Mouse (Mus musculus) liver, embryonic 12.5 days (tissue): ENCODE results near the gene Vps52. TPM values are rescaled to one million over a fixed set of nuclear protein-coding genes. Genes with fewer than 3 reads are reported as not detected.

Source experiments
- ATAC-seq: fragments of 200-750 bp; cut with Nextera tagmentation; 2 replicates; pipeline ENCODE4 v1.8.0; 2017; ENCODE audit warnings: moderate number of reproducible peaks, mild to moderate bottlenecking, moderate library complexity
- H3K27ac ChIP-seq: fragments of 300-500 bp; sonication (generic); 2 replicates; pipeline ENCODE4 v1.5.1; 2016; ENCODE audit warnings: mild to moderate bottlenecking
- H3K27me3 ChIP-seq: fragments of 300-500 bp; sonication (generic); replicated peaks from 2 replicates; pipeline ENCODE4 v1.6.1; 2016; ENCODE audit warnings: mild to moderate bottlenecking, moderate library complexity
- H3K36me3 ChIP-seq: fragments of 300-500 bp; sonication (generic); 2 replicates; pipeline ENCODE4 v1.6.1; 2016; ENCODE audit warnings: mild to moderate bottlenecking, moderate library complexity
- H3K4me1 ChIP-seq: fragments of 300-500 bp; sonication (generic); 2 replicates; pipeline ENCODE4 v1.6.1; 2016
- H3K4me2 ChIP-seq: fragments of 300-500 bp; sonication (generic); 2 replicates; pipeline ENCODE4 v1.6.1; 2016; ENCODE audit warnings: mild to moderate bottlenecking, moderate library complexity
- H3K4me3 ChIP-seq: fragments of 300-500 bp; sonication (generic); 2 replicates; pipeline ENCODE4 v1.5.1; 2016; ENCODE audit warnings: mild to moderate bottlenecking, moderate library complexity
- H3K9ac ChIP-seq: fragments of 300-500 bp; sonication (generic); 2 replicates; pipeline ENCODE4 v1.6.1; 2016; ENCODE audit warnings: mild to moderate bottlenecking, moderate library complexity
- H3K9me3 ChIP-seq: fragments of 300-500 bp; sonication (generic); replicated peaks from 2 replicates; pipeline ENCODE4 v1.6.1; 2016; ENCODE audit warnings: mild to moderate bottlenecking, moderate library complexity
- WGBS: fragments of 180-500 bp; shearing (Covaris S2); methylation state at CpG from one replicate; pipeline ENCODE4 v1.1.7; 2016; ENCODE audit not compliant: insufficient replicate concordance; 5-methylcytosine and 5-hydroxymethylcytosine counted together
- polyA plus RNA-seq: library from polyadenylated mRNA; unstranded; fragments of >200 nt; fragmentation: Nextera tagmentation; extraction: Ambion mirVana; gene quantifications from 2 replicates; pipeline ENCODE4 v1.2.1, GENCODE M21; 2016

Gene Vps52
- polyA plus RNA-seq, 1 experiment from 2014 or later, result 43.5 TPM

DNA sequence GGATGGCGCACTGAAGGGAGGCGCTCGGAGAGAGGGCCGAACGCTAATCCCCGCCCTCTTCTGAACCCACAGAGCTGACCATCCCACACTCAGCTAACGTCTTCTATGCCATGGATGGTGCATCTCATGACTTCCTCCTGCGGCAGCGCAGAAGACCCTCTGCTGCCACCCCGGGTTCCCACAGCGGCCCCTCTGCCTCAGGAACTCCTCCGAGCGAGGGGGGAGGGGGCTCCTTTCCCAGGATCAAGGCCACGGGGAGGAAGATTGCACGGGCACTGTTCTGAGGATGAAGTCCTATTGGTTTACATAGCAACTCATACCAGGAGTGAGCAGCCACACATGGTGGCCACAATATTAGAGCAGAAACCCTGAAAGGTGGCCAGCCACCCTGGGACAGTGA is 18.6 kb upstream of the Vps52 start:
- H3K9me3 ChIP-seq, result no peaks in the 10 kb centered on the region
- no peak for ATAC-seq
- no peak overlapping the region for H3K9ac ChIP-seq
- no peak overlapping the region for H3K4me2 ChIP-seq
- WGBS, result 85% methylated on average over 15 of the region's 15 CpGs
- H3K4me1 ChIP-seq, result peaks cover 44% of the 10 kb centered on the region
- H3K4me3 ChIP-seq, result no peak overlapping the region
- peaks cover 69% of the 10 kb centered on the region for H3K36me3 ChIP-seq
- H3K27me3 ChIP-seq, result no peaks in the 10 kb centered on the region
- no peak overlapping the region for H3K27ac ChIP-seq

DNA sequence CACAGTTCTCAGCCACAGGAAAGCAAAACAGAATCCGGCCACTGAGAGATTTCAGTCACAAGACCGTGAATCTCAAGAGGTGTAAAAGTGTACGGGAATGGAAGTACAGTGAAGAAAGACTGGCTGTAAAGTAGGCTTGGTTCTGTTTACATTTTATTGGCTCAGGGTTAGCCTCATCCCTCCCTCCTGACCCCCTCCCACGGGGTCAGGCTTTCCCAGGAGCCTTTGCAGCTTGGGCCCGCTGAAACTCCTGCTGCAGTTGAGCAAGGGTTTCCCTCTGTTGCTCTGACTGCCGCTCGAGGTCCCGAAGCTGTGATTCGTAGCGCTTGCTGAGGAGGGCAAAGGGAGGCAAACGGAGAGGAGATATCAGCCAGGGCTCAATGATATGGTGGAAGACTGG is 16.8 kb upstream of the Vps52 start:
- Histone ChIP-seq H3K9ac (peak overlapping the region; percentile 93; the same call in 1 of the 2 replicates), H3K4me2 (peak overlapping the region; percentile 98), H3K4me3 (peak overlapping the region; percentile 91), H3K9me3 (no peaks in the 10 kb centered on the region), H3K27me3 (no peaks in the 10 kb centered on the region), H3K4me1 (peaks cover 38% of the 10 kb centered on the region), H3K27ac (no peak overlapping the region), H3K36me3 (peaks cover 69% of the 10 kb centered on the region)
- WGBS, result 64% methylated on average over 11 of the region's 11 CpGs
- no peak for ATAC-seq

DNA sequence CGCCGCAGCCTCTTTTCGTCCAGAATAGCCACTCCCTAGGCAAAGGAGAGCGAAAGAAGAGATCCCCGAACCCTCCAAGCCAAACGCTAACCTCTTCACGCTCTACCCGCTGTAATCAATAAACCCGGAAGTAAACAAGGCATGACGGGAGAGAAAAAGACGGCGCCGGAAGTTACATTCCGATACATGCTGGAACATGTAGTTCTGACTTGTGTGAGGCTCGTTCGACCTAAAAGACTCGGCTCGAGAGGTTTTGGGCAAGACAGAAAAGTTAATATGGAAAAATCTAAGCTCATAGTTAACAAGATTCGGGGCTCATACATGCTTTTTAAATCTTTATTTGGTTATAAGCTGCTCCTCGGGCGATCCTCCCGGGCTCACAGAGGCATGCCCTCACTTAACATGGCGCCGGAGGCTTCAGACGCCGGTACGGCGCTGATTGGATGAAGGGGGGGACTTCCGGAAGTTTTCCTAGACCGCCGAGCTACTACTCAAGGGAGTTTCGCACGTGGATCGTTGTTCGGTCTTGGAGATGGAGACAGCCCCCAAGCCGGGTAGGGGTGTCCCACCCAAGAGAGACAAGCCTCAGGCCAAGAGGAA is 15.3 kb upstream of the Vps52 start, which contains the start of the genes Pfdn6 and Wdr46:
TSS of gene Pfdn6 (minus strand) at position 138 of the 600 bp plus-strand sequence.
TSS of gene Wdr46 (plus strand) at position 455 of the 600 bp plus-strand sequence.
- H3K4me2 ChIP-seq, result peak within 1 kb of the TSS; percentile 98
- H3K9me3 ChIP-seq, result no peaks in the 10 kb centered on the region
- H3K27ac ChIP-seq, result peak within 1 kb of the TSS; percentile 77
- H3K4me1 ChIP-seq, result peaks cover 38% of the 10 kb centered on the region
- peak; percentile 88 for ATAC-seq
- WGBS, result under 1% methylated on average over 36 of the region's 36 CpGs
- H3K9ac ChIP-seq, result peak within 1 kb of the TSS; percentile 93
- H3K36me3 ChIP-seq, result peaks cover 70% of the 10 kb centered on the region
- peak within 1 kb of the TSS; percentile 91 for H3K4me3 ChIP-seq
- no peaks in the 10 kb centered on the region for H3K27me3 ChIP-seq

DNA sequence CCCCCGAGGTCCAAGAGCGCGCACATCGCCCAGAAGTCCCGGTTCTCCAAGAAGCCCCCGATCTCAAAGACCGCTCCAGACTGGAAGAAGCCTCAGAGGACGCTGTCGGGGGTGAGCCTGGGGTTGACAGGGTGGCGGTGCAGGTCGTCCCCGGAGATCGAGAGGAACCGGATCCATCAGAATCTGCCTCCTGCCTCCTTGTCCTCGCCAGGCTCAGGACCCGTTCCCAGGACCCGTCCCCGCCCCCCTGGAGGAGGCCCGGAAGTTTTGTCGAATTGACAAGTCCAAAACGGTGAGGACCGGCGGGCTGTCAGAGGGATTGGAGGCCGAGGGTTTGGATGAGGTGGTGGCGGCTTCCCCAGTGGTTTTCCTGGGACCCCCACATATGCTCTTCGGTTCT is 14.6 kb upstream of the Vps52 start:
- H3K9ac ChIP-seq, result peak overlapping the region; percentile 93
- whole genome bisulfite sequencing, result 1% methylated on average over 26 of the region's 26 CpGs
- H3K27me3 ChIP-seq, result no peaks in the 10 kb centered on the region
- peak overlapping the region; percentile 98 for H3K4me2 ChIP-seq
- peak; percentile 3; the same call in 1 of the 2 replicates for ATAC-seq
- peaks cover 70% of the 10 kb centered on the region for H3K36me3 ChIP-seq
- no peaks in the 10 kb centered on the region for H3K9me3 ChIP-seq
- H3K4me3 ChIP-seq, result peak overlapping the region; percentile 91
- peak overlapping the region; percentile 77 for H3K27ac ChIP-seq
- H3K4me1 ChIP-seq, result peaks cover 33% of the 10 kb centered on the region

DNA sequence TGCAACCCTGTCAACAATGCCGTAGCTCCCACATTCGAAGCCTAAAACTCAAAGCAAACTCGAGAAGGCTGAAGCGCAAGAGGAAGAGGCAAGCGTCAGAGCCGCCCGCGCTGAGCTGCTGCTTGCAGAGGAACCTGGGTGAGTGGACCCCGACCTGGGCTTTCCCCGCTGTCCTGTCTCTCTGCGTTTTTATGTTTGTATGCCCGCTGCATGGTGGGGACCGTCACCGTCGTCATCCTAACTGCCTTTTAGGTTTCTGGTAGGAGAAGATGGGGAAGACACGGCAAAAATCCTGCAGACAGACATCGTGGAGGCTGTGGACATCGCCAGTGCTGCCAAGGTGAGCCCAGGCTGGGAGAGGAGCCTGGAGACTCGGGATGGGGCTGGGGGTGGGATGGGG is 14.2 kb upstream of the Vps52 start:
- H3K4me2 ChIP-seq, result peak overlapping the region; percentile 98
- H3K9ac ChIP-seq, result peak overlapping the region; percentile 93
- no peak for ATAC-seq
- peaks cover 33% of the 10 kb centered on the region for H3K4me1 ChIP-seq
- no peaks in the 10 kb centered on the region for H3K27me3 ChIP-seq
- H3K27ac ChIP-seq, result peak overlapping the region; percentile 77; the same call in 1 of the 2 replicates
- WGBS, result 36% methylated on average over 19 of the region's 19 CpGs
- H3K36me3 ChIP-seq, result peaks cover 71% of the 10 kb centered on the region
- H3K9me3 ChIP-seq, result no peaks in the 10 kb centered on the region
- H3K4me3 ChIP-seq, result peak overlapping the region; percentile 91

DNA sequence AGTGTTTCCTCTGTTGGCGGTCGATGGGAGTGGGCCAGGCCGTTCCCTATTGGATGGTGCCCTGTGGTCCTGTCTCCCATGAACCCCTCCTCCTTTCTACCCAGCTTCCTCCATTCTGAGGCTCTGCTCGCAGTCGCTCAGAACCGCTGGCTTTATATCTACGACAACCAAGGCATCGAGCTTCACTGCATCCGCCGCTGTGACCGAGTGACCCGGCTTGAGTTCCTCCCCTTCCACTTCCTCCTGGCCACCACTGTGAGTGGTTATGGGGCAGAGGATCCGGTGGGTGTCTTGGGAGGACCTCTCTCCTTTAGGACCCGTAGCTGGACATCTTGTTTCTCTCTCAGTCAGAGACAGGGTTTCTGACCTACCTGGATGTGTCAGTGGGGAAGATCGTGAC is 12.2 kb upstream of the Vps52 start:
- no peaks in the 10 kb centered on the region for H3K9me3 ChIP-seq
- peaks cover 30% of the 10 kb centered on the region for H3K4me1 ChIP-seq
- no peak overlapping the region for H3K9ac ChIP-seq
- H3K27me3 ChIP-seq, result no peaks in the 10 kb centered on the region
- no peak overlapping the region for H3K4me2 ChIP-seq
- peaks cover 72% of the 10 kb centered on the region for H3K36me3 ChIP-seq
- H3K27ac ChIP-seq, result no peak overlapping the region
- no peak overlapping the region for H3K4me3 ChIP-seq
- ATAC-seq, result no peak
- 88% methylated on average over 15 of the region's 15 CpGs for WGBS

DNA sequence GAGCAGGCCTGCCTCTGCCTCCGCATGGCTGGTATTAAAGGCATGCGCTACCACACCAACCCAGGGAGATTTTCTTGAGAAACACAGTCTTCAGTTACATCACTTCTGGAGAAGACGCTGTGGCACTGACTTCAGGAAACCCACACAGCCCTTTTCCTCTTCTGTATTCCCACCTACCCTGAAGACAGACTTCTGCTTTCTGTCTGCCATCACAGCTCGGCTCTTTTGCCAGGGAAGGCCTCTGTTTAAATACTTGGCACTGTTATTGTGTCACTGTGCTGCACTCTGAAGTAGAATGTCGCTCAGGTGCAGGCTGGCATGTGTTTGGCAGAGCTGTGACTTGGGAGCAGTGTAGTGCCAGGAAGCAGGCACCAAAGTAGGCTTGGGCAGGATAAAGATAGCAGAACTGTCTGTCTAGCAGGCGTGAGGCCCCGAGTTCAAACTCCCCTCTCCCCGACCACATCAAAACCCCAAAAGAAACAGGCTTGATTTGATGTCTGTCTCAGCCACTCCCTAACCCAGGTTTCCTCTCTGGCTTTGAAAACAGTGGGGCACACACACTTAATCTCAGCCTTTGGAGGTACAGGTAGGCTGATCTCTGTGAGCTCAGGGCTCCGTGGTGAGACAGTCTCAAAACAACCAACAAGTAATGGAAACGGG is 8.1 kb upstream of the Vps52 start:
- Histone ChIP-seq H3K27ac (peak overlapping the region; percentile 12; the same call in 1 of the 2 replicates), H3K27me3 (no peaks in the 10 kb centered on the region), H3K9ac (no peak overlapping the region), H3K4me2 (no peak overlapping the region), H3K36me3 (peaks cover 90% of the 10 kb centered on the region), H3K4me3 (no peak overlapping the region), H3K9me3 (no peaks in the 10 kb centered on the region), H3K4me1 (peaks cover 31% of the 10 kb centered on the region)
- ATAC-seq, result no peak
- WGBS, result 64% methylated on average over 10 of the region's 10 CpGs

DNA sequence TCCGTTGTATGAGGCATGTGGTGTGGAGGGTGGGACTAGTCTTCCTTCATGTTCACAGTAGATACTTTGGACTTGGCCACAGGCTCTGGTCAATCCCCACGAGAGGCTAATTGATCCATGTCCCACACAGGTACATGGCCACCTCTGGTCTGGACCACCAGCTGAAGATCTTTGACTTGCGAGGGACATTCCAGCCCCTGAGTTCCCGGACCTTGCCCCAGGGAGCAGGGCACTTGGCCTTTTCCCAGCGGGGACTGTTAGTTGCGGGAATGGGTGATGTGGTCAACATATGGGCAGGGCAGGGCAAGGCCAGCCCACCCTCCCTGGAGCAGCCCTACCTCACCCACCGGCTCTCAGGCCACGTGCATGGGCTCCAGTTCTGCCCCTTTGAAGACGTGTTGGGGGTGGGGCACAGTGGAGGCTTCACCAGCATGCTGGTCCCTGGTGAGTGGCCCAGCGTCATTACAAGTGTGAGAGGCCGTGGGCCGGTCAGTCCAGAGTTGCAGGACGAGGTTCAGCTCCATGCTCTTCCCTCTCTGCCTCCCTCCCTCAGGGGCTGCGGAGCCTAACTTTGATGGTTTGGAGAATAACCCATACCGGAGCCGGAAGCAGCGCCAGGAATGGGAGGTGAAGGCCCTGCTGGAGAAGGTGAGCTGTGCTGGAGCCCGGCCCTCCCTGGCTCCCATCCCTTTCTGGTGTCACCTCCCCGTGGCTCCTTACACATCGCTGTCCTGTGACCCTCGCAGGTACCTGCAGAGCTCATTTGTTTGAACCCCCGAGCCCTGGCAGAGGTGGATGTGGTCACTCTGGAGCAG is 7.3 kb upstream of the Vps52 start:
- H3K4me2 ChIP-seq, result no peak overlapping the region
- no peak overlapping the region for H3K27ac ChIP-seq
- ATAC-seq, result no peak
- H3K36me3 ChIP-seq, result peaks cover 90% of the 10 kb centered on the region
- no peak overlapping the region for H3K9ac ChIP-seq
- H3K4me3 ChIP-seq, result no peak overlapping the region
- H3K27me3 ChIP-seq, result no peaks in the 10 kb centered on the region
- WGBS, result 77% methylated on average over 22 of the region's 22 CpGs
- no peaks in the 10 kb centered on the region for H3K9me3 ChIP-seq
- peaks cover 38% of the 10 kb centered on the region for H3K4me1 ChIP-seq

DNA sequence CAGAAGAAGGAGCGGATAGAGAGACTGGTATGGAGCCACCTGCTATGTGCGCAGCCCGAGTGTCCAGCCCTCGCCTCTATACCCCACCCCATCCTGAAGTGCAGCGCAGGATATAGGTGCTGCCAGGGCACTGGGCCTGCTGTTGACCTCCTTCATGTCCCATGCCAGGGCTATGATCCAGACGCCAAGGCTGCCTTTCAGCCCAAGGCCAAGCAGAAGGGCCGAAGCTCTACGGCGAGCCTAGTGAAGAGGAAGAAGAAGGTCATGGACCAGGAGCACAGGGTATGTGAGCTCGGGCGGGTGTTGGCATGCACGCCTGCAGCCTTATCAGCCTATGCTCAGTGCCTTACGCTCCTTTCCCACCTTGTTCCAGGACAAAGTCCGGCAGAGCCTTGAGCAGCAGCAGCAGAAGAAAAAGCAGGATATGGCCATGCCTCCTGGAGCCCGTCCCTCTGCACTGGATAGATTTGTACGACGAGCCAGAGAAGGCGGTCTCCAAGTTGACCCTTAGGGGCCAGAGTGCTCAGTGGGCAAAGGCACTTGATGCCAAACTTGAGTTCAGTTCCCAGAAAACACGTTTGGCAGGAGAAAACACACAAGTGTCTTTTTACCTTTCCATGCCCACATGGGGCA is 6.6 kb upstream of the Vps52 start:
- WGBS, result 85% methylated on average over 19 of the region's 19 CpGs
- H3K9me3 ChIP-seq, result no peaks in the 10 kb centered on the region
- no peak overlapping the region for H3K4me3 ChIP-seq
- H3K4me2 ChIP-seq, result no peak overlapping the region
- no peak overlapping the region for H3K9ac ChIP-seq
- no peak overlapping the region for H3K27ac ChIP-seq
- H3K36me3 ChIP-seq, result peaks cover 90% of the 10 kb centered on the region
- ATAC-seq, result no peak
- H3K27me3 ChIP-seq, result no peaks in the 10 kb centered on the region
- H3K4me1 ChIP-seq, result peaks cover 46% of the 10 kb centered on the region

DNA sequence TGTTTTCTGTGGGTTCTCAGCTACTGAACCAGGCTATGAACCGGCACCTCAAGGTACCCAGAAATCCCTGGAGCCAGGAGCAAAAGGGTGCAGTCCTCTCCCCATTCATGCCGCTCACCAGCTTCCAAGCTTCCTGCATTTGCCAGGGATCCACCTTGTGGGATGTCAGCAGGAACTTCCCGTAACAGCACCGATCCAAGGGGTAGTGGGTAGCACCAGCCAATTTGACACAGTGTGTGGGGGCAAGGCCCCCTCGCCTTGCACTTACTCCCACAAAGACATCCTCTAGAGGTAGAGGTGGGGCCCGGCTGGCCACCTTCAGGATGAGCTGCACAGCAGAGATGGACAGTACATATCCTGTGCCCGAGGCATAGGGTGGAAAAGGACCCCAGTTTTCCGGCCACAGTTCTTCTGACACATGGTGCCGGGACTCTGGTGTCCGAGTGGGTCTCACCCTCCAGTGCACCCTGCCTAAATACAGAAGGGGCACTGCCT is 5.4 kb upstream of the Vps52 start:
- Histone ChIP-seq H3K4me1 (peaks cover 54% of the 10 kb centered on the region), H3K4me3 (peak overlapping the region; percentile 80; the same call in 1 of the 2 replicates), H3K9me3 (no peaks in the 10 kb centered on the region), H3K9ac (peak overlapping the region; percentile 84; the same call in 1 of the 2 replicates), H3K27ac (peak overlapping the region; percentile 92), H3K4me2 (peak overlapping the region; percentile 90), H3K36me3 (peaks cover 87% of the 10 kb centered on the region), H3K27me3 (no peaks in the 10 kb centered on the region)
- whole genome bisulfite sequencing, result 69% methylated on average over 10 of the region's 10 CpGs
- no peak for ATAC-seq
